Mouse (Mus musculus): ENCODE data around the gene Supt5. TPM values are rescaled to one million over a fixed set of nuclear protein-coding genes. Genes with fewer than 3 reads are reported as not detected.

Gene Supt5
- total RNA-seq, 2 experiments from 2014 or later, result 18.6 to 24.4 TPM

GRCm38 (mm10) chr7:28311926-28312543 is 26.5 kb downstream of the Supt5 start, which contains the start of gene Timm50:
Gene Timm50 (minus strand): TSS chr7:28312072.
- ATAC-seq (replicated peaks; ENCODE audit: low FRiP score, poor library complexity, severe bottlenecking), result peak; percentile 98

GRCm38 (mm10) chr7:28311151-28311925 is 27.2 kb downstream of the Supt5 start:
- 0 out of 2 replicates have a peak, but pooled peaks have one; percentile 2 for ATAC-seq (replicated peaks; ENCODE audit: low FRiP score, poor library complexity, severe bottlenecking)

GRCm38 (mm10) chr7:28309737-28310136 is 28.8 kb downstream of the Supt5 start:
- ATAC-seq (replicated peaks; ENCODE audit: low FRiP score, poor library complexity, severe bottlenecking), result no peak

GRCm38 (mm10) chr7:28306216-28306615 is 32.3 kb downstream of the Supt5 start:
- no peak for ATAC-seq (replicated peaks; ENCODE audit: low FRiP score, poor library complexity, severe bottlenecking)

- no peak for ATAC-seq (replicated peaks; ENCODE audit: low FRiP score, poor library complexity, severe bottlenecking)
These were observed 32.9 kb downstream of the Supt5 start for GRCm38 (mm10) chr7:28305641-28306040.

GRCm38 (mm10) chr7:28301616-28302433 is 36.7 kb downstream of the Supt5 start, which contains the start of gene Dll3:
Gene Dll3 (minus strand): TSS chr7:28302238.
- no peak for ATAC-seq (replicated peaks; ENCODE audit: low FRiP score, poor library complexity, severe bottlenecking)

- ATAC-seq (replicated peaks; ENCODE audit: low FRiP score, poor library complexity, severe bottlenecking), result no peak
These were observed 39.5 kb downstream of the Supt5 start for GRCm38 (mm10) chr7:28298837-28299625.

- no peak for ATAC-seq (replicated peaks; ENCODE audit: low FRiP score, poor library complexity, severe bottlenecking)
These were observed 44.1 kb downstream of the Supt5 start for GRCm38 (mm10) chr7:28294481-28294880.

GRCm38 (mm10) chr7:28290638-28291590 is 47.6 kb downstream of the Supt5 start, which contains the start of gene Selenov:
Gene Selenov (minus strand): TSS chr7:28291186.
- ATAC-seq (replicated peaks; ENCODE audit: low FRiP score, poor library complexity, severe bottlenecking), result no peak

- ATAC-seq (replicated peaks; ENCODE audit: low FRiP score, poor library complexity, severe bottlenecking), result no peak
These were observed 48.4 kb downstream of the Supt5 start for GRCm38 (mm10) chr7:28290165-28290564.

GRCm38 (mm10) chr7:28280630-28281029 is 57.9 kb downstream of the Supt5 start:
- ATAC-seq (replicated peaks; ENCODE audit: low FRiP score, poor library complexity, severe bottlenecking), result no peak

GRCm38 (mm10) chr7:28278279-28278652 is 60.3 kb downstream of the Supt5 start:
- ATAC-seq (replicated peaks; ENCODE audit: low FRiP score, poor library complexity, severe bottlenecking), result no peak

- peak; percentile 95 for ATAC-seq (replicated peaks; ENCODE audit: low FRiP score, poor library complexity, severe bottlenecking)
These were observed 60.8 kb downstream of the Supt5 start, which contains the start of gene Eid2b for GRCm38 (mm10) chr7:28277615-28278278. Gene Eid2b (plus strand): TSS chr7:28277739.

- no peak for ATAC-seq (replicated peaks; ENCODE audit: low FRiP score, poor library complexity, severe bottlenecking)
These were observed 61.3 kb downstream of the Supt5 start for GRCm38 (mm10) chr7:28277237-28277614.

- ATAC-seq (replicated peaks; ENCODE audit: low FRiP score, poor library complexity, severe bottlenecking), result no peak
These were observed 66.8 kb downstream of the Supt5 start for GRCm38 (mm10) chr7:28271761-28272160.

- ATAC-seq (replicated peaks; ENCODE audit: low FRiP score, poor library complexity, severe bottlenecking), result no peak
These were observed 69.2 kb downstream of the Supt5 start for GRCm38 (mm10) chr7:28269355-28269754.

GRCm38 (mm10) chr7:28268576-28268975 is 70.0 kb downstream of the Supt5 start:
- no peak for ATAC-seq (replicated peaks; ENCODE audit: low FRiP score, poor library complexity, severe bottlenecking)

- ATAC-seq (replicated peaks; ENCODE audit: low FRiP score, poor library complexity, severe bottlenecking), result no peak
These were observed 70.5 kb downstream of the Supt5 start for GRCm38 (mm10) chr7:28268042-28268531.
